Mouse (Mus musculus): Measurements from ENCODE around the gene Ptpro.

- no peak for TF ChIP-seq POLR2A (IDR thresholded peaks at IDR 0.05; ENCODE audit: extremely low read depth, insufficient read depth, low read length)
- TF ChIP-seq CTCF (IDR thresholded peaks at IDR 0.05; ENCODE audit: low read depth, low read length): no peak
These were observed 158.4 kb downstream of the Ptpro start for GRCm38 (mm10) chr6:137410510-137410909.

Measured in liver, adult 2 months (tissue).